Mouse (Mus musculus): ENCODE results near the gene Aldh16a1.

Gene Aldh16a1

GRCm38 (mm10) chr7:45154096-45154992 lies at the start of gene Aldh16a1, which contains the start of gene Pih1d1:
Gene Aldh16a1 (minus strand): TSS chr7:45154584.
Gene Pih1d1 (plus strand): TSS chr7:45154303.
- DNase-seq (ENCODE audit: low spot score) = peak; percentile 97

DNA sequence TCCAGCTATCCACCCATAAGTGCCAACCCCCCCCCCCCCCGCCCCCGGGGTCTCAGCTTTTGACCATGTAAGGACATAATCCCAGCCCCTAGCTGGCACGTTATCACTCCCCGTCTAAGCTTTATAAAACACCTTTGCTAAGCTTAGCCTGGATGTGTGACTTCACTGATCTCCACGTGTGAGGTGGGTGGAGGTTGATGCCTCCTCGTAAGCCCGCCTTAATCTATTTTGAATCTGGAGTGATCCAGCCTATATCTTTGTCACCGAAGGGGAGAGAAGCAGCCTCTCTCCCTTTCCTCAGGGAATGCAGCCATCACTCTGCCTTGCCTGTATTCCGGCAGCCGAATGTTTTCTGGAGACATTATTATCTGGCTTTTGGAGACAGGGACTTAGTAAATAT lies 48.3 kb upstream of the Aldh16a1 start:
- no peak for DNase-seq (ENCODE audit: low spot score)

DNA sequence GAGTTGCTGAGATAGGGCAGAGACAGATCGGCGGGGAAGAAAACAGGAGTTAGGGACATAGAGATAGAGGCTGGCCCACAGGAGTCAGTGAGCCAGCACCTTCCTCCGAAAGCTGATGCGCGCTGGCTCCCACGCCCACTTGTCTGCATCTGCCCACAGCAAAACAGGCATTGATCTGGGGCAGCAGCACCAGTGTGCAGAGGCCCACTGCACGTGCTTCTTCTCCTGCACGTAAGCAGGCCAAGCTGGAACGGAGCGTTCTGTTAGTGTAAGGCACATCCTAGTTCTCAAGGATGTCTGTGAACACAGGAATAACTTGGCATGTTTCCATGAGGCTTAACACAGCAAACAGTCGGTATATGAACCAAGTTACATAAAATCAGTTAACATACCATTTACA lies 44.6 kb upstream of the Aldh16a1 start:
- DNase-seq (ENCODE audit: low spot score) = no peak

GRCm38 (mm10) chr7:45198435-45198834 lies 44.1 kb upstream of the Aldh16a1 start:
- no peak for DNase-seq (ENCODE audit: low spot score)

DNA sequence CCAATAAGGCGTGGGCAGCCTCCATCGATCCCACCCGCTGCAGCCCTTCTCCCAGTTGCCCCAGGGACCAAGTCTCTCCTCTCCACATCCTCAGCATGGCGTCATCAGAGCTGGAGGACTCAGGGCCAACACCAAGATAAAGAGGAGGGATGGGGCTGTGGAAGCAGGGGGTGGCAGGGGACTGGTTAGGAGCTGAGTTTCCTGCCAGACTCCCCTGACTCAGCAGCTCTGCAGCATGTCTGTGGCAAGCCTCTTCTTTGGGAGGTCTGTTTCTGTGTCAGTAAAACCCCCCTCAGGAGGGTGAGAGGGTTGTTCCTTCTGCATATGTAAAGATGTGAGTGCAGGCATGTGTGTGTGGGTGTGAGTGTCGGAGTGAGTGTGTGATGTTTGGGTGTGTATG lies 42.6 kb upstream of the Aldh16a1 start:
- no peak for DNase-seq (ENCODE audit: low spot score)

DNA sequence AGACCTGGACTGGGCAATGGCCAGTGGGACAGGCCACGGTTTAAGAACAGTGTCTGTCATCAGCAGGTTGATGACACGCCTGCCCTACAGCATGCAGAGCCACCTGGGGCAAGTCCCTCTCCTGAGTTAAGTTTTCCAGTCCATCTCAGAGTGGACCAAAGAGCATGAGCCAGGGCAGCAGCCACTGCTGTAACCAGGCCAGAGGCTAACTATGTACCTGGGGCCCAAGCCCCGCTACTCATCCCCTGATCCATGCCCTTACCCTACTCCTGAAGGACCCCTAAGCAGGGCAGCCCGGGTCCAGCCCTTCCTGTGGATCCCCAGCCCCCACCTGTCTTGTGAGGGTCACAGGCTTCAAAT lies 41.8 kb upstream of the Aldh16a1 start:
- DNase-seq (ENCODE audit: low spot score) = no peak

DNA sequence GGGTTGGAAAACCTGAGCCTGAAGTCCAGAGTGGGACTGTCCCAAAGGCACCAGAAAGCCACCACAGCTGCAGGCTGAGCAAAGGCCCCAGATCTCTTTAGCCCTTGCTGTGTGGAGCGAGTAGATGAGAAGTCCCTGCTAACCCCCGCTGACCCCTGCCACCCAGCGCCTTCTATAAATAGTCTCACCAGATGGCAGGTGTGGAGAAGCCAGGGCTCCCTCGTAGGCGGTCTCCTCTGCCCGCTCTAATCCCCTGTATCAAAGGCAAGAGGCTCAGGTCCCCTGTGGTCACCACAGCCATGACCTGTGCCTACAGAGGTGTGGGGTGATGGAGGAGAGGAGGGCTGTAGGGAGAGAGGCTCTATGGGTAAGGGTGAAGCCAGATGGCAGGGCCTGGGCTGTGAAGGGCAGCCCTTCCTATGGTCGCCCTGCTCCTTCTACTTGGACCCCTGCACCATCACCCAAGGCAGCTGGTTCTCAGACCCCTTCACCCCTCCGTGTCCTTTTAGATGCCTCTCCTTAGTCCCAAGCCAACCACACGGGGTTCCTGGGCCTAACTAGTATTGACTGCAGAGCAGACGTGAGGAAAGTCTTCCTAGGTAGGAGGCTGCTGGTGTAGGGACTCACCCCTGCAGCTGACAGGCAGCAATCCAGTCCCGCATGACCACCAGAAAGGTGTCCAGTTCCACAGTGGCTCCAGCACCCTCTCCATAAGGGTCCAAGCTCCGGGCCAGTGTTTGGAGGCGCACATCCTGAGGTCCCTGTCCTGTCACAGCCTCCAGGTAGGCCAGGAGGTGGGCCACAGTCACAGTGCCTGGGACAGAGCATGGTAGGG lies 41.2 kb upstream of the Aldh16a1 start:
- no peak for DNase-seq (ENCODE audit: low spot score)

DNA sequence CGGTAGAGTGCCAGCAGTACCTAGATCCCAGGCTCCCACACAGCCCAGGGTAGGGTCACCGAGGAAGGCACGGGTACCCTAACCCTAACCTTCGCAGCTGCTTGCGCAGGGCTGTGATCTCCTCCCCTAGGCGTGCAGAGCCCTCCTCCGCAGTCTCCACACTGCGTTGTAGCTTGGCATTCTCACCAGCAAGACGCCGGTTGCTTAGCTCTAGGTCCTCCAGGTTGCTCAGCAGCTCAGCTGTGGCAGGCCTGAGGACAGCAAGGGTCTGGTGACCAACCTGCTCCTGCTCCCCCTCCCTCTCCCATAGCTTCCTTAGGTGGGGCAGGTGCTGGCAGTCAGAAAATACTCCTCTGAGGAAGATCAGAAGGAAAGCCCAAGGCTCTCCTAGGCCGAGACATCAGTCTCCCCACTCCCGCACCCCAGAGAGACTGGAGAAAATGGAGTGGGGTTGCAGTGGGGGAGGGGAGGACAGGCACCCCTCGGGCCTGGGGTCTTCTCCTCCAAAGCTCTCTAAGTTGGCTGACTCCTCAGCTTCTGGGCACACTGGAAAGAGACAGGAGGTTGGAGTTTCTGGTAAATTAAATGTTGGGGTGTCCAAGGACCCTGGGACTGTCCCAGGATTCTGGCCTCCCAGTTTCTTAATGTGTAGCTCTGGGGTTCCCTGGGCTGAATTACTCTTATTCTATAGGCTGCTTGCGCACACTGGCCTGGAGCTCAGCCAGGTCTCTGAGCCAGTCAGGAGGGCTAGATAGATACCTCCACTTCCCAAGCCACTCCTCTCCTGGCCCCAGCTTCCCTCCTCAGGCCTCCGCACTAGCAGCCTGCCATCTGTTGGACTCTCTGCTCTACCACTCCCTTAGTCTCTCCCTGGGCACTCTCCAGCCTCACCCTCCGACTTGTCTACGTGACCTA lies 39.7 kb upstream of the Aldh16a1 start:
- no peak for DNase-seq (ENCODE audit: low spot score)

DNA sequence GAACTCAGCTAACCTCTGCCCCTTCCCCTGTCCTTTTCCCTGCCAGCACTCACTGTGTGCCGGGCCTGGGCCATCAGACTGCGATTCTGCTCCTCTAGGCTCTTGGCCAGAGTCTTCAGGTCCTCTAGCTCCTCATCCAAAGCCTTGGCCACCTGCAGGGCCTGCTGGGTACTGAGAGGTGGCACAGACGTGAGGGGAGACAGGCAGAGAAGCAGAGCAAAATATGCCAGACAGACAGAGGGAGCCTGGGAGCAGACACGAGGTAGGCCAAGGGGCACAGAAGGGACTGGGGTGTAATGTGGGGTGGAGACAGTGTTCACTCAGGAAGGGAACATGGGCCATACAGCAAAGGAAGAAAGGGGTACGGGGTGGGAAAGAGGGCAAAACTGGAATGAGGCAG lies 39.0 kb upstream of the Aldh16a1 start:
- no peak for DNase-seq (ENCODE audit: low spot score)

- DNase-seq (ENCODE audit: low spot score) = no peak
Observed at GRCm38 (mm10) chr7:45192585-45193310, 38.4 kb upstream of the Aldh16a1 start.

GRCm38 (mm10) chr7:45191803-45192363 lies 37.5 kb upstream of the Aldh16a1 start:
- DNase-seq (ENCODE audit: low spot score) = no peak

GRCm38 (mm10) chr7:45191161-45191560 lies 36.8 kb upstream of the Aldh16a1 start:
- no peak for DNase-seq (ENCODE audit: low spot score)

DNA sequence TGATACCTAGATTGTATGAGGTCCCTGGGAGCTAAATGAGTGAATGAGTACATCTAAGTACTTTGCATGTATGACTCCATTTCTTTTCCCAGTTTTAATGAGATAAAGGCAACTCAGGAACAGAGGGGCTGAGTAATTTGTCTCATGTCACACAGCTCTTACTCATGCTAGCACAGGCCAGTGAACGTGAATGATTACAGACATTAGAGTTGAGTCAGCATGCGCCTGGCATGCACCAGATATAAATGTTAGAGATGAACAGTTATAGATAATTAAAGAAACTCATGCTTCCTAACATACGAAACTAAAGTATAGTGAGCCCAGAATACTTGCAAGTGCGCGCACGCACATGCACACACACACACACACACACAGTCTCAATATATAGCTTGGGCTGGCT lies 35.8 kb upstream of the Aldh16a1 start:
- DNase-seq (ENCODE audit: low spot score) = no peak

DNA sequence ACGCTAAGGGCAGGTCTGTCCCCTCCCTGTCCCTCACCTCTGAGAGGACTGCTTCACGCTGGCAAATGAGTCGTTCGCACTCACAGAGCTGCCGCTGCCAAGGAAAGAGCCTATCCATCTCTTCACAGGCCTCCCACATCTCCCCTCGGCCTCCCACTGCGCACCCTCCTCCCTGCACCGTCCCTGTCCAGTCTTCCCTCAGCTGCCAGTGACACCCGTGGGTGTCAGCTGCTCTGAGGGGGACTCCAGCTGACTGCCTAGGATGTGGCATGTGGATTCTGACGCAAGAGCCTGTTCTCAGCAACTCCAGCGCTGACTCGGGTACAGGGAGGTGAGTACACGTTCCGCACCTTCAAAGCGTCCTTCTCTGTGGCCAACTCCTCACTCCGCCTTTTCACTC lies 35.2 kb upstream of the Aldh16a1 start:
- DNase-seq (ENCODE audit: low spot score) = no peak

GRCm38 (mm10) chr7:45185921-45186320 lies 31.5 kb upstream of the Aldh16a1 start:
- DNase-seq (ENCODE audit: low spot score) = no peak

DNA sequence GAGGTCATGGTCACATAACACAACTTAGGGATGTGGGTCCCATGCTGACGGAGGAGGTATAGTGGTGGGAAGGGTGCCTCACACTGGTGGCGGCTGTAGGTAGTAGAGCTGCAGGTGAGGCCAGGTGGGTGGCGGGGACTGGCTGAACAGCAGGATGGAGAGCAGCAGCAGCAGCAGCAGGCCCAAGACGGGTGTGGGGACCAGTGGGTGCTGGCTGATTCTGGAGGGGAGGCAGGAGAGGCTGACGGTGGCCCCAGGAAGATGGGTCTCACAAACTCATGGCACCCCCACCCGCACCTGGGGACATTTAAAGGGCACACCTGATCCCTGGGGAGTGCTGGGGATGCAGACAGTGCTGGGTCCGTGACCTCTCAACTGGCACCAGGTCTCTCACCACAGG lies 29.3 kb upstream of the Aldh16a1 start:
- DNase-seq (ENCODE audit: low spot score) = no peak

DNA sequence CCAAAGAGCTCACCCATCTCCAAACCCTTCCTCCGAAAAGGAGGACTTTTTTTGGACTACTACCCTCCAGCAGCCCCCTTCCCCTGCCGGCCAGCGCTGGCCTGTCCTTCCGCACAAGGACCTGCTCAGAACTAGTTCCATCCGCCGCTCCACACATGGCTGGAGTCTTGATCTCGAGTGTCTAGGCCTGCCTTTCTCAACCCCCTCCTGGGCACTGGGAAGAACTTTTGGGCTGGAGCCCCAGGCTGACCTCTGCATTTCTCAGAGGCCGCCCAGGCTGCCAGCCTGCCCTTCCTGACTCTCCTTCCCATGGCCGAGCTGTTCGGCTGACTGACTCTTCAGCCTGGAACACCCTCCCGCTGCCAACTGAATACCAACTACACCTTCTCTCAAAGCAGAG lies 28.2 kb upstream of the Aldh16a1 start:
- DNase-seq (ENCODE audit: low spot score) = no peak

DNA sequence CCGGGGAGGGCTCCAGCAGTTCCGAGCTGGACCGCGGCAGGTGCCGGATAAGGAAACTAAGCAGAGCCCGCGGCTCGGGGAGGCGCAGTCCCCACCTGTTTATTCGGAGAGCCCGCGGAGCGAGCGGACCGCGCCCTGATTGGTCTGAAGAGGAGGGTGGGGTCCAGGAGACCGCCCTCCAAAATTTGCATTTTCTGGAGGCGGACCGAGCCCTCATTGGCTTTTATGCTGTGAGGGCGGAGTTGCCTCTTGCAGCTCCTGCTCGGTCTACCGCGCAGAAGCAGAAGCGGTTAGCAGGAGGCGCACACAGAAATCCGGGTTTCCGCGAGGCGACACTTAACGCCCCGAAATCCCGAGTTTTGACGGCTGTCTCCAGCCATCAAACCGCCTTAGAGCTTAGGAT lies 27.8 kb upstream of the Aldh16a1 start:
- peak; percentile 91 for DNase-seq (ENCODE audit: low spot score)

- DNase-seq (ENCODE audit: low spot score) = peak; percentile 69
Observed at GRCm38 (mm10) chr7:45181540-45181939, 27.2 kb upstream of the Aldh16a1 start.

DNA sequence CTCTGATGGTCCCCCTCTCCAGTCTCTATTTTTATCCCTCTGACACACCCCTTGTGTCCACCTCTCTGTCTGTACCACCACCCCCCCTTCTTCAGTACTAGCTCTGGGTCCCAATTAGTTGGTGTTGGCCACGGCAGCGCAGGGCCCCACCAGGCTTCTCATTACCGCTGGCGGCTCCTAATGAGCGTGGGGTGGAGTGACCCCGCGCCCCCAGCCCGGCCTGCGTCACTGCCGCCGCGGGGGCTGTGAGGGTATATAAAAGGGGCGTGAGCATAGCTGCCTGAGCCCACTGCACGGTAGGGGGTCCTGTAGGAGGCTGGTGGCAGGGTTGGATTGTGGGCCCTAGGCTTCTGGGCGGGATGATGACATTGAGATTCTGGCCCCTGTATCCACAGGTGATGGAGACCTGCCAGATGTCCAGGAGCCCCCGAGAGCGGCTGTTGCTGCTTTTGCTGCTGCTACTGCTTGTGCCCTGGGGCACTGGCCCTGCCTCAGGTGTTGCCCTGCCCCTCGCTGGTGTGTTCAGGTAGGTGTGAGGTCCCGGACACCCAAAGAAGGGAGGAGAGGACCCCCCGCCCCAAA lies 26.6 kb upstream of the Aldh16a1 start, which contains the start of gene Pth2:
Gene Pth2, plus strand, starts transcription at position 100 of the 582 bp plus-strand sequence.
- no peak for DNase-seq (ENCODE audit: low spot score)

GRCm38 (mm10) chr7:45179469-45179868 lies 25.1 kb upstream of the Aldh16a1 start, which contains the start of gene Gfy:
Gene Gfy (minus strand): TSS chr7:45179569.
- DNase-seq (ENCODE audit: low spot score) = no peak
